Mouse (Mus musculus): ENCODE data around the gene Ctcfl.

GRCm38 (mm10) chr2:173145808-173146207 is 26.5 kb upstream of the Ctcfl start:
- TF ChIP-seq EP300 (IDR thresholded peaks at IDR 0.05; ENCODE audit: low read depth in 1 of 2, low read length in 2 of 2) (no peak), POLR2AphosphoS2 (IDR thresholded peaks at IDR 0.05; ENCODE audit: low read length) (no peak), KAT2A (conservative IDR thresholded peaks at IDR 0.05; ENCODE audit: low read depth, low read length) (no peak), POLR2AphosphoS5 (IDR thresholded peaks at IDR 0.05; ENCODE audit: borderline replicate concordance, low read depth, low read length) (no peak), CTCF (IDR thresholded peaks at IDR 0.05 in 2 of 3, conservative IDR thresholded peaks at IDR 0.05 in 1 of 3; ENCODE audit: control insufficient read depth in 1 of 3, insufficient read depth in 1 of 3, low read depth in 2 of 3, low read length in 3 of 3, poor library complexity in 1 of 3, severe bottlenecking in 1 of 3) (no peak), CHD2 (IDR thresholded peaks at IDR 0.05; ENCODE audit: low read length) (no peak), MEF2A (IDR thresholded peaks at IDR 0.05; ENCODE audit: extremely low read depth, insufficient replicate concordance, low read depth, low read length, poor library complexity, severe bottlenecking) (no peak), POLR2A (IDR thresholded peaks at IDR 0.05; ENCODE audit: control insufficient read depth in 1 of 2, insufficient read depth in 1 of 2, low read depth in 1 of 2, low read length in 2 of 2, poor library complexity in 1 of 2) (no peak), MXI1 (IDR thresholded peaks at IDR 0.05; ENCODE audit: low read depth, low read length) (no peak), ETS1 (IDR thresholded peaks at IDR 0.05; ENCODE audit: low read depth, low read length) (no peak), MAZ (IDR thresholded peaks at IDR 0.05; ENCODE audit: low read depth, low read length) (no peak), RCOR1 (IDR thresholded peaks at IDR 0.05; ENCODE audit: low read depth, low read length) (no peak), HCFC1 (IDR thresholded peaks at IDR 0.05; ENCODE audit: low read depth, low read length) (no peak), MYB (IDR thresholded peaks at IDR 0.05; ENCODE audit: low read depth, low read length) (no peak)

Measured in MEL (cell line).